Mouse (Mus musculus) A20 (cell line): ENCODE results near the gene Atp11a.

Experiments
- DNase-seq: peaks from one replicate; pipeline ENCODE4 v3.0.0-alpha.2; 2011; ENCODE audit warnings: low read depth, low spot score

Gene Atp11a

GRCm38 (mm10) chr8:12769296-12769695 lies 12.5 kb downstream of the Atp11a start:
- no peak for DNase-seq

GRCm38 (mm10) chr8:12772319-12772718 lies 15.5 kb downstream of the Atp11a start:
- no peak for DNase-seq

- no peak for DNase-seq
Observed at GRCm38 (mm10) chr8:12773914-12774313, 17.1 kb downstream of the Atp11a start.

GRCm38 (mm10) chr8:12774872-12775298 lies 18.1 kb downstream of the Atp11a start:
- DNase-seq = no peak

- no peak for DNase-seq
Observed at GRCm38 (mm10) chr8:12775302-12775975, 18.6 kb downstream of the Atp11a start.

- no peak for DNase-seq
Observed at GRCm38 (mm10) chr8:12776166-12776565, 19.4 kb downstream of the Atp11a start.

GRCm38 (mm10) chr8:12777171-12777570 lies 20.4 kb downstream of the Atp11a start:
- DNase-seq = no peak

- no peak for DNase-seq
Observed at GRCm38 (mm10) chr8:12779541-12779940, 22.7 kb downstream of the Atp11a start.

- no peak for DNase-seq
Observed at GRCm38 (mm10) chr8:12785508-12785907, 28.7 kb downstream of the Atp11a start.

GRCm38 (mm10) chr8:12786261-12786957 lies 29.6 kb downstream of the Atp11a start:
- no peak for DNase-seq

- DNase-seq = no peak
Observed at GRCm38 (mm10) chr8:12786958-12787301, 30.1 kb downstream of the Atp11a start.

- DNase-seq = no peak
Observed at GRCm38 (mm10) chr8:12787427-12787826, 30.6 kb downstream of the Atp11a start.

GRCm38 (mm10) chr8:12788695-12789094 lies 31.9 kb downstream of the Atp11a start:
- DNase-seq = no peak

GRCm38 (mm10) chr8:12795011-12795671 lies 38.3 kb downstream of the Atp11a start:
- no peak for DNase-seq

GRCm38 (mm10) chr8:12799099-12799498 lies 42.3 kb downstream of the Atp11a start:
- no peak for DNase-seq

GRCm38 (mm10) chr8:12799832-12800231 lies 43.0 kb downstream of the Atp11a start:
- no peak for DNase-seq

GRCm38 (mm10) chr8:12800246-12800645 lies 43.4 kb downstream of the Atp11a start:
- no peak for DNase-seq

GRCm38 (mm10) chr8:12801586-12801985 lies 44.8 kb downstream of the Atp11a start:
- DNase-seq = no peak

- no peak for DNase-seq
Observed at GRCm38 (mm10) chr8:12803121-12803520, 46.3 kb downstream of the Atp11a start.

- no peak for DNase-seq
Observed at GRCm38 (mm10) chr8:12804909-12805308, 48.1 kb downstream of the Atp11a start.

- DNase-seq = no peak
Observed at GRCm38 (mm10) chr8:12805569-12805968, 48.8 kb downstream of the Atp11a start.

GRCm38 (mm10) chr8:12808018-12808417 lies 51.2 kb downstream of the Atp11a start:
- no peak for DNase-seq

- no peak for DNase-seq
Observed at GRCm38 (mm10) chr8:12809516-12809915, 52.7 kb downstream of the Atp11a start.
